Mouse (Mus musculus): ENCODE results near the gene Ccdc42. TPM values are rescaled to one million over a fixed set of nuclear protein-coding genes. Genes with fewer than 3 reads are reported as not detected.

Ccdc42 gene
- total and polyA plus RNA-seq, 3 experiments = not detected

DNA sequence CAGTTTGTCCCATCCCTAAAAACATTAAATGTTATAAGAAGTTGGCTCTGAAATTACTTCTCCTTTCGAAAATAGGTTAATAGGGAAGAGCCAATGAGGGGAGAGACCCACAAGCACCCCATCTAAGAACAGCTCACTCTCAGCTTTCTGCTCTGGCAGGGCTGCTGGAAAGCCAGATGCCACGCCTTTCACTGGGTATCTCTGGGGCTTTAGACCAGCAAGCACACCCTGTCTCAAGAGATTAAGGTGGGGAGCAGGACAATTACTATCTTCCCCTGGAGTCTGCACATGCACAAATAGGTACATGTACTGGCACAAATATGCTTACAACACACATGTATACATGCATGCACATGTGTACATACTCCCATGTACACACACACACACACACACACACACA is 11.1 kb downstream of the Ccdc42 start:
- Histone ChIP-seq H3K4me3 (ENCODE audit: control insufficient read depth in 1 of 2, insufficient read depth in 1 of 2, low read depth in 2 of 2, low read length in 2 of 2) (no peak overlapping the region), H3K9ac (ENCODE audit: control insufficient read depth, low read depth, low read length, poor library complexity, severe bottlenecking) (no peak overlapping the region), H3K4me1 (ENCODE audit: control insufficient read depth in 1 of 2, insufficient read depth in 2 of 2, low read length in 2 of 2) (peaks cover 0 to 4% of the 10 kb centered on the region in 2 experiments; a peak in 1 of 4 replicates), H3K79me2 (ENCODE audit: control insufficient read depth, insufficient read depth, low read length, poor library complexity) (no peaks in the 10 kb centered on the region), H3K36me3 (ENCODE audit: control insufficient read depth in 1 of 2, insufficient read depth in 2 of 2, low read length in 2 of 2) (no peaks in the 10 kb centered on the region), H3K27ac (ENCODE audit: control insufficient read depth, low read depth, low read length) (no peak overlapping the region), H3K27me3 (ENCODE audit: control insufficient read depth in 1 of 2, insufficient read depth in 2 of 2, low read length in 2 of 2) (peaks cover 0 to 2% of the 10 kb centered on the region in 2 experiments; a peak in 2 of 4 replicates), H3K9me3 (replicated peaks; ENCODE audit: insufficient read depth, low read length) (no peaks in the 10 kb centered on the region)
- peak; percentile 68 for DNase-seq (ENCODE audit: low read depth, low spot score)
- TF ChIP-seq POLR2AphosphoS5 (IDR thresholded peaks at IDR 0.05; ENCODE audit: borderline replicate concordance, low read depth, low read length) (no peak), USF1 (IDR thresholded peaks at IDR 0.05; ENCODE audit: low read depth, low read length) (no peak), SMC3 (IDR thresholded peaks at IDR 0.05; ENCODE audit: low read depth, low read length) (no peak), MAX (IDR thresholded peaks at IDR 0.05; ENCODE audit: low read length) (no peak), TCF12 (IDR thresholded peaks at IDR 0.05; ENCODE audit: low read depth, low read length) (no peak), NRF1 (IDR thresholded peaks at IDR 0.05; ENCODE audit: insufficient read depth, low read depth, low read length, poor library complexity, severe bottlenecking) (no peak), POLR2A (IDR thresholded peaks at IDR 0.05; ENCODE audit: control insufficient read depth in 1 of 2, insufficient read depth in 1 of 2, low read depth in 1 of 2, low read length in 2 of 2, poor library complexity in 1 of 2) (no peak), CHD1 (IDR thresholded peaks at IDR 0.05; ENCODE audit: low read depth, low read length) (no peak), SIN3A (IDR thresholded peaks at IDR 0.05; ENCODE audit: low read length) (no peak), ZKSCAN1 (IDR thresholded peaks at IDR 0.05; ENCODE audit: low read depth, low read length) (no peak), POLR2AphosphoS2 (IDR thresholded peaks at IDR 0.05; ENCODE audit: low read length) (no peak), KAT2A (conservative IDR thresholded peaks at IDR 0.05; ENCODE audit: low read depth, low read length) (no peak), BHLHE40 (IDR thresholded peaks at IDR 0.05; ENCODE audit: borderline replicate concordance, low read depth, low read length) (no peak), EP300 (IDR thresholded peaks at IDR 0.05; ENCODE audit: low read depth in 1 of 2, low read length in 2 of 2) (no peak), MYC (IDR thresholded peaks at IDR 0.05; ENCODE audit: low read depth, low read length) (no peak), GABPA (IDR thresholded peaks at IDR 0.05; ENCODE audit: low read depth, low read length) (no peak), ETS1 (IDR thresholded peaks at IDR 0.05; ENCODE audit: low read depth, low read length) (no peak), UBTF (IDR thresholded peaks at IDR 0.05; ENCODE audit: borderline replicate concordance, insufficient read depth, low read depth, low read length) (no peak)

DNA sequence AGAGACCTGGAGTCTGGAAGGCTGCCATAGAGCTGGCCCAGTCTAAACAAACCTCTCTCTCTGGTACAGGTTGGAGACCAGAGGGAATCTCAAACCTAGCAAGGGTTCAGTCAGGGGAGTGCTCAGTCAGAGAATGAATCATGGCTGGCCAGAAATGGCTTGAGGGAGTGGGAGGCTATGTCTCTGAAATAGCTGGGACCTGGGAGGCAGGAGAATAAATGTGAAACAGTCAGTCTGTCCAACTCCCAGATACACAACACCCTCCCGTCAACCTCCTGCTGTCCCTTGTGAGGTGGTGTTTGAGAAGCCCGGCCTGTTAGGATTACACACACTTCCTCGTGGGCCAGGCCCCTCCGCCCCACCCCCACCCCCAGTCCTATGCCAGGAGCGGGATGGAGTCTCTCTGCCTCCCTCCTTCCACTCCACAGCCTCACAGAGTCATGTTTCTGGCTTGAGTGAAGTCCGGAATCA is 13.8 kb downstream of the Ccdc42 start:
- no peak overlapping the region for H3K27ac ChIP-seq (ENCODE audit: control insufficient read depth, low read depth, low read length)

More for the DNA sequence above, 13.8 kb downstream of the Ccdc42 start:
- TF ChIP-seq POLR2A (IDR thresholded peaks at IDR 0.05; ENCODE audit: control insufficient read depth in 1 of 2, insufficient read depth in 1 of 2, low read depth in 1 of 2, low read length in 2 of 2, poor library complexity in 1 of 2) (no peak), SIN3A (IDR thresholded peaks at IDR 0.05; ENCODE audit: low read length) (no peak), HCFC1 (IDR thresholded peaks at IDR 0.05; ENCODE audit: low read depth, low read length) (no peak), SMC3 (IDR thresholded peaks at IDR 0.05; ENCODE audit: low read depth, low read length) (no peak), E2F4 (IDR thresholded peaks at IDR 0.05; ENCODE audit: borderline replicate concordance, low read depth, low read length) (no peak), MAFK (IDR thresholded peaks at IDR 0.05; ENCODE audit: borderline replicate concordance, low read depth, low read length) (no peak), POLR2AphosphoS5 (IDR thresholded peaks at IDR 0.05; ENCODE audit: borderline replicate concordance, low read depth, low read length) (no peak)
- H3K9ac ChIP-seq (ENCODE audit: control insufficient read depth, low read depth, low read length, poor library complexity, severe bottlenecking) = no peak overlapping the region
- no peak overlapping the region for H3K4me3 ChIP-seq (ENCODE audit: control insufficient read depth in 1 of 2, insufficient read depth in 1 of 2, low read depth in 2 of 2, low read length in 2 of 2)
- no peak for DNase-seq (ENCODE audit: low read depth, low spot score)
- H3K36me3 ChIP-seq (ENCODE audit: control insufficient read depth in 1 of 2, insufficient read depth in 2 of 2, low read length in 2 of 2) = no peaks in the 10 kb centered on the region
- no peaks in the 10 kb centered on the region for H3K9me3 ChIP-seq (replicated peaks; ENCODE audit: insufficient read depth, low read length)
- H3K79me2 ChIP-seq (ENCODE audit: control insufficient read depth, insufficient read depth, low read length, poor library complexity) = no peaks in the 10 kb centered on the region
- peaks cover 0 to 2% of the 10 kb centered on the region in 2 experiments; a peak in 2 of 4 replicates for H3K27me3 ChIP-seq (ENCODE audit: control insufficient read depth in 1 of 2, insufficient read depth in 2 of 2, low read length in 2 of 2)
- H3K4me1 ChIP-seq (ENCODE audit: control insufficient read depth in 1 of 2, insufficient read depth in 2 of 2, low read length in 2 of 2) = peaks cover 0 to 4% of the 10 kb centered on the region in 2 experiments; a peak in 1 of 4 replicates

Measured in MEL (cell line).